Mouse (Mus musculus): ENCODE measurements around the gene Yaf2. TPM values are rescaled to one million over a fixed set of nuclear protein-coding genes. Genes with fewer than 3 reads are reported as not detected.

The Yaf2 gene
- polyA plus RNA-seq, 1 experiment from 2014 or later = 75.0 TPM

GRCm38 (mm10) chr15:93267479-93267878, 69.3 kb downstream of the Yaf2 start:
- H3K4me3 ChIP-seq (ENCODE audit: low read depth, low read length) = no peak overlapping the region
- no peak overlapping the region for H3K9ac ChIP-seq (ENCODE audit: low read length)
- H3K4me1 ChIP-seq (replicated peaks; ENCODE audit: control insufficient read depth, insufficient read depth, low read length) = no peaks in the 10 kb centered on the region
- H3K4me2 ChIP-seq (ENCODE audit: low read length) = no peak overlapping the region
- no peak overlapping the region for H3K27ac ChIP-seq (ENCODE audit: low read depth)
- DNase-seq (ENCODE audit: low spot score) (no peak), ATAC-seq (replicated peaks; ENCODE audit: low FRiP score, low TSS enrichment, low read depth) (no peak)
- WGBS = 75% methylated on average over 8 of the region's 8 CpGs
- H3K9me3 ChIP-seq (ENCODE audit: control insufficient read depth, low read length) = no peaks in the 10 kb centered on the region
- peaks cover 10% of the 10 kb centered on the region; the same call in 1 of the 2 replicates for H3K36me3 ChIP-seq (ENCODE audit: control insufficient read depth, insufficient read depth, low read length)
- no peaks in the 10 kb centered on the region for H3K27me3 ChIP-seq (replicated peaks; ENCODE audit: control insufficient read depth, insufficient read depth, low read length)

GRCm38 (mm10) chr15:93266361-93266760, 70.4 kb downstream of the Yaf2 start:
- DNase-seq (ENCODE audit: low spot score) (no peak), ATAC-seq (replicated peaks; ENCODE audit: low FRiP score, low TSS enrichment, low read depth) (no peak)
- Histone ChIP-seq H3K4me2 (ENCODE audit: low read length) (no peak overlapping the region), H3K36me3 (ENCODE audit: control insufficient read depth, insufficient read depth, low read length) (peaks cover 12% of the 10 kb centered on the region; the same call in 1 of the 2 replicates), H3K9me3 (ENCODE audit: control insufficient read depth, low read length) (no peaks in the 10 kb centered on the region), H3K4me1 (replicated peaks; ENCODE audit: control insufficient read depth, insufficient read depth, low read length) (no peaks in the 10 kb centered on the region), H3K4me3 (ENCODE audit: low read depth, low read length) (no peak overlapping the region), H3K27me3 (replicated peaks; ENCODE audit: control insufficient read depth, insufficient read depth, low read length) (no peaks in the 10 kb centered on the region), H3K27ac (ENCODE audit: low read depth) (no peak overlapping the region), H3K9ac (ENCODE audit: low read length) (no peak overlapping the region)
- WGBS = 85% methylated on average over 16 of the region's 16 CpGs

DNA sequence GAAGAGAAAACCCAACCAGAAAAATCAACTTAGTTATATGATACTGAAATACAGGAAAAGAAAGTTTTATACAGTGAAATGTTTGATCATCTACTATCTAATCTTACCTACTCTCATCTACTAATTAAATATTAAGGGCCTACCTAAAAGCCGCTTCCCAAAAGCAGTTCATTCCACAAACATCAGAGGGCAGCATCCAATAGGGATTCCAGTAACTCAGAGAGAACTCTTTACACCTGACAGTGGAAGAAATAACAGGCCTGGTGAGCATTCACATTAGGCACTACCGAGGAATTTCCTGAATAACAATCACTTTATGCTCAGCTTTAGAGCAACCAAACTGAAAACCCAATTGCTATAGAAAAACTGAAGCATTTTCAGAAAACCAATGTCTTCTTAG, 71.0 kb downstream of the Yaf2 start:
- no peaks in the 10 kb centered on the region for H3K9me3 ChIP-seq (ENCODE audit: control insufficient read depth, low read length)
- no peak overlapping the region for H3K4me3 ChIP-seq (ENCODE audit: low read depth, low read length)
- no peaks in the 10 kb centered on the region for H3K4me1 ChIP-seq (replicated peaks; ENCODE audit: control insufficient read depth, insufficient read depth, low read length)
- H3K9ac ChIP-seq (ENCODE audit: low read length) = no peak overlapping the region
- DNase-seq (ENCODE audit: low spot score) (no peak), ATAC-seq (replicated peaks; ENCODE audit: low FRiP score, low TSS enrichment, low read depth) (no peak)
- H3K27ac ChIP-seq (ENCODE audit: low read depth) = no peak overlapping the region
- no peaks in the 10 kb centered on the region for H3K27me3 ChIP-seq (replicated peaks; ENCODE audit: control insufficient read depth, insufficient read depth, low read length)
- H3K36me3 ChIP-seq (ENCODE audit: control insufficient read depth, insufficient read depth, low read length) = peaks cover 16% of the 10 kb centered on the region; the same call in 1 of the 2 replicates
- WGBS = 48% methylated on average over 2 of the region's 2 CpGs
- H3K4me2 ChIP-seq (ENCODE audit: low read length) = no peak overlapping the region

DNA sequence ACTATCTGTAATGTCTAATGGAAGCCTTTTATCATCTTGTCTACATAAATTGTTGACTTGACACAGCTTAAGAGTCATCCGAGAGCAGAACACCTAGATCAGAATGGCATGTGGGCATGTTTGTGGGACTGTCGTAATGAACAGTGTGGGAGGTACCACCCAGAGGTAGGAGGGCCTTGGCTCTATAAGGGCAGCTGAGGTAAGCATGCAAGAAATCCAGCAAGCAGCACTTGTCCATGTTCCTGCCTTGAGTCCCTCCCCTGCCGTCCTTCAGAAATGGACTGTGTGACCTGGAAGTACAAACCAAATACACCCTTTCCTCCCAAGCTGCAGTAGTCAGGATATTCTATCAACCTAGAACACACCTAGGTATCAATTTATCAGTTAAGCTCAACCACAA, 71.5 kb downstream of the Yaf2 start:
- H3K4me1 ChIP-seq (replicated peaks; ENCODE audit: control insufficient read depth, insufficient read depth, low read length) = no peaks in the 10 kb centered on the region
- H3K9ac ChIP-seq (ENCODE audit: low read length) = no peak overlapping the region
- 59% methylated on average over 3 of the region's 3 CpGs for WGBS
- no peaks in the 10 kb centered on the region for H3K9me3 ChIP-seq (ENCODE audit: control insufficient read depth, low read length)
- no peak for DNase-seq (ENCODE audit: low spot score)
- H3K27ac ChIP-seq (ENCODE audit: low read depth) = no peak overlapping the region
- H3K36me3 ChIP-seq (ENCODE audit: control insufficient read depth, insufficient read depth, low read length) = peaks cover 16% of the 10 kb centered on the region; the same call in 1 of the 2 replicates
- ATAC-seq (replicated peaks; ENCODE audit: low FRiP score, low TSS enrichment, low read depth) = no peak
- no peak overlapping the region for H3K4me2 ChIP-seq (ENCODE audit: low read length)
- no peaks in the 10 kb centered on the region for H3K27me3 ChIP-seq (replicated peaks; ENCODE audit: control insufficient read depth, insufficient read depth, low read length)
- H3K4me3 ChIP-seq (ENCODE audit: low read depth, low read length) = no peak overlapping the region

- no peak overlapping the region for H3K4me2 ChIP-seq (ENCODE audit: low read length)
- no peaks in the 10 kb centered on the region for H3K4me1 ChIP-seq (replicated peaks; ENCODE audit: control insufficient read depth, insufficient read depth, low read length)
- 90% methylated on average over 3 of the region's 3 CpGs for WGBS
- no peak overlapping the region for H3K9ac ChIP-seq (ENCODE audit: low read length)
- H3K36me3 ChIP-seq (ENCODE audit: control insufficient read depth, insufficient read depth, low read length) = peaks cover 8% of the 10 kb centered on the region; the same call in 1 of the 2 replicates
- ATAC-seq (replicated peaks; ENCODE audit: low FRiP score, low TSS enrichment, low read depth) (no peak), DNase-seq (ENCODE audit: low spot score) (no peak)
- H3K9me3 ChIP-seq (ENCODE audit: control insufficient read depth, low read length) = no peaks in the 10 kb centered on the region
- H3K4me3 ChIP-seq (ENCODE audit: low read depth, low read length) = no peak overlapping the region
- no peaks in the 10 kb centered on the region for H3K27me3 ChIP-seq (replicated peaks; ENCODE audit: control insufficient read depth, insufficient read depth, low read length)
- no peak overlapping the region for H3K27ac ChIP-seq (ENCODE audit: low read depth)
Observed at GRCm38 (mm10) chr15:93264221-93264620, 72.5 kb downstream of the Yaf2 start.

DNA sequence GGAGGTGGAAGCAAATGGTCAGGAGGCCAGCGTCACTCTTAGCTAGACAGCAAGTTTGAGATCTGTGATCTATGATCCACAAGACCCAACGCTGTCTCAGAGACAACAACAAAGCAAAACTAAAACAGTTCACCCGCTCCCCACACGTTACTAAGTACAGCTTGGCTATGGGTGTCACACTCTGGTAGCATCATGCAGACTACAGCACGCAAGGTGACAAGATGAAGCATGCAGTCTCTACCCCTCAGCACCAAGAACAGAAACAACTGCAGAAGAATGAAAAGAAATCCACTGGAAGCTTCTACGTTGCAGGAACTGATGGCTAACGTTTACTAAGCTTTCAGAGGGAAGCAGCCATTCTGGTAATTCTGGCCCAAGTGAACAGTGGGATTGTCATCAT, 73.2 kb downstream of the Yaf2 start:
- no peak overlapping the region for H3K4me2 ChIP-seq (ENCODE audit: low read length)
- H3K4me1 ChIP-seq (replicated peaks; ENCODE audit: control insufficient read depth, insufficient read depth, low read length) = no peaks in the 10 kb centered on the region
- H3K36me3 ChIP-seq (ENCODE audit: control insufficient read depth, insufficient read depth, low read length) = peaks cover 12% of the 10 kb centered on the region
- 74% methylated on average over 7 of the region's 7 CpGs for WGBS
- no peak overlapping the region for H3K9ac ChIP-seq (ENCODE audit: low read length)
- DNase-seq (ENCODE audit: low spot score) (no peak), ATAC-seq (replicated peaks; ENCODE audit: low FRiP score, low TSS enrichment, low read depth) (no peak)
- H3K27me3 ChIP-seq (replicated peaks; ENCODE audit: control insufficient read depth, insufficient read depth, low read length) = no peaks in the 10 kb centered on the region
- no peak overlapping the region for H3K4me3 ChIP-seq (ENCODE audit: low read depth, low read length)
- H3K9me3 ChIP-seq (ENCODE audit: control insufficient read depth, low read length) = no peaks in the 10 kb centered on the region
- H3K27ac ChIP-seq (ENCODE audit: low read depth) = no peak overlapping the region

GRCm38 (mm10) chr15:93262818-93263217, 73.9 kb downstream of the Yaf2 start:
- Histone ChIP-seq H3K27ac (ENCODE audit: low read depth) (no peak overlapping the region), H3K9me3 (ENCODE audit: control insufficient read depth, low read length) (no peaks in the 10 kb centered on the region), H3K9ac (ENCODE audit: low read length) (no peak overlapping the region), H3K4me3 (ENCODE audit: low read depth, low read length) (no peak overlapping the region), H3K36me3 (ENCODE audit: control insufficient read depth, insufficient read depth, low read length) (peaks cover 19% of the 10 kb centered on the region), H3K4me2 (ENCODE audit: low read length) (no peak overlapping the region), H3K4me1 (replicated peaks; ENCODE audit: control insufficient read depth, insufficient read depth, low read length) (no peaks in the 10 kb centered on the region), H3K27me3 (replicated peaks; ENCODE audit: control insufficient read depth, insufficient read depth, low read length) (no peaks in the 10 kb centered on the region)
- no peak for DNase-seq (ENCODE audit: low spot score)
- 57% methylated on average over 5 of the region's 5 CpGs for WGBS
- ATAC-seq (replicated peaks; ENCODE audit: low FRiP score, low TSS enrichment, low read depth) = no peak

- peaks cover 25% of the 10 kb centered on the region for H3K36me3 ChIP-seq (ENCODE audit: control insufficient read depth, insufficient read depth, low read length)
- no peak overlapping the region for H3K9ac ChIP-seq (ENCODE audit: low read length)
- no peaks in the 10 kb centered on the region for H3K27me3 ChIP-seq (replicated peaks; ENCODE audit: control insufficient read depth, insufficient read depth, low read length)
- H3K27ac ChIP-seq (ENCODE audit: low read depth) = no peak overlapping the region
- no peak overlapping the region for H3K4me3 ChIP-seq (ENCODE audit: low read depth, low read length)
- no peaks in the 10 kb centered on the region for H3K4me1 ChIP-seq (replicated peaks; ENCODE audit: control insufficient read depth, insufficient read depth, low read length)
- no peaks in the 10 kb centered on the region for H3K9me3 ChIP-seq (ENCODE audit: control insufficient read depth, low read length)
- DNase-seq (ENCODE audit: low spot score) (no peak), ATAC-seq (replicated peaks; ENCODE audit: low FRiP score, low TSS enrichment, low read depth) (no peak)
- 77% methylated on average over 5 of the region's 5 CpGs for WGBS
- H3K4me2 ChIP-seq (ENCODE audit: low read length) = no peak overlapping the region
Observed at GRCm38 (mm10) chr15:93262274-93262673, 74.5 kb downstream of the Yaf2 start.

DNA sequence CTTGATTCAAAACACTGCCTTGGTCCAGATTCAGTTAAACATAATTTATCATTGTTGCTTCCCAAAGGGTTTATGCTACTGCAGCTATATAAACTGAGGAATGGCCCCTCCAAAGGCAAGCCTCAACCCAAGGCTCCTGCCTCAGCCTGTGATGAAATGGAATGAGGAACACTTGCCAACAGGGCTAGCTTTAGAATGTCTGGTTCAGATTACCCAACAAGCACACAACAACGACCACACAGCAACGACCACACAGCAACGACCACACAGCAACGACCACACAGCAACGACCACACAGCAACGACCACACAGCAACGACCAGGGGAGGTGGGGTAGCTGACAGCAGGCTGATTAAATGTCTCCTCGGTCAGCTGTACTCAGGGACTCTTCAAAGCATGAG, 76.8 kb downstream of the Yaf2 start:
- ATAC-seq (replicated peaks; ENCODE audit: low FRiP score, low TSS enrichment, low read depth) = no peak
- no peak overlapping the region for H3K27ac ChIP-seq (ENCODE audit: low read depth)
- WGBS = 92% methylated on average over 8 of the region's 8 CpGs

More for the DNA sequence above, 76.8 kb downstream of the Yaf2 start:
- Histone ChIP-seq H3K4me2 (ENCODE audit: low read length) (no peak overlapping the region), H3K9me3 (ENCODE audit: control insufficient read depth, low read length) (no peaks in the 10 kb centered on the region), H3K36me3 (ENCODE audit: control insufficient read depth, insufficient read depth, low read length) (peaks cover 40% of the 10 kb centered on the region), H3K9ac (ENCODE audit: low read length) (no peak overlapping the region), H3K4me1 (replicated peaks; ENCODE audit: control insufficient read depth, insufficient read depth, low read length) (no peaks in the 10 kb centered on the region), H3K4me3 (ENCODE audit: low read depth, low read length) (no peak overlapping the region), H3K27me3 (replicated peaks; ENCODE audit: control insufficient read depth, insufficient read depth, low read length) (no peaks in the 10 kb centered on the region)
- no peak for DNase-seq (ENCODE audit: low spot score)
